Mouse (Mus musculus) frontal cortex, adult (tissue): ENCODE measurements at regions not wholly inside any gene's neighbourhood (a gene's known extent, or its start where the extent isn't known, plus 50 kb on each side); places are given as distances from the start of the nearest gene placed in this dataset.

Experiments
- ATAC-seq: cut with Nextera tagmentation; 2 replicates; pipeline ENCODE4 v1.9.2; 2017; ENCODE audit warnings: mild to moderate bottlenecking, moderate library complexity, mixed read lengths; ENCODE audit not compliant: low TSS enrichment

- ATAC-seq, result 0 out of 2 replicates have a peak, but pooled peaks have one; percentile 65
Observed at GRCm38 (mm10) chr9:71358961-71359360, 126.8 kb downstream of the Polr2m start.

GRCm38 (mm10) chr9:71355721-71356120, 130.0 kb downstream of the Polr2m start:
- no peak for ATAC-seq
